Mouse (Mus musculus) kidney, embryonic 16.5 days (tissue): Measurements from ENCODE around the gene Srprb. TPM values are rescaled to one million over a fixed set of nuclear protein-coding genes. Genes with fewer than 3 reads are reported as not detected.
A peak's percentile ranks its signal among the peaks of the same experiment; 100 is the strongest.

ENCODE experiments used
- ATAC-seq: fragments of 200-750 bp; cut with Nextera tagmentation; 2 replicates; pipeline ENCODE4 v1.8.0; 2017; ENCODE audit warnings: moderate TSS enrichment; ENCODE audit not compliant: low FRiP score, low TSS enrichment
- H3K27ac ChIP-seq: fragments of 300-500 bp; sonication (generic); 2 replicates; pipeline ENCODE4 v1.5.1; 2014; ENCODE audit warnings: low read length
- H3K27me3 ChIP-seq: fragments of 300-500 bp; sonication (generic); 2 replicates; pipeline ENCODE4 v1.6.1; 2014; ENCODE audit warnings: low read length, control low read depth, mixed read lengths; ENCODE audit not compliant: insufficient read depth
- H3K36me3 ChIP-seq: fragments of 300-500 bp; sonication (generic); 2 replicates; pipeline ENCODE4 v1.6.1; 2014; ENCODE audit warnings: low read length, control low read depth, mixed read lengths; ENCODE audit not compliant: insufficient read depth
- H3K4me1 ChIP-seq: fragments of 300-500 bp; sonication (generic); 2 replicates; pipeline ENCODE4 v1.6.1; 2014; ENCODE audit warnings: low read length, control low read depth, mixed read lengths; ENCODE audit not compliant: insufficient read depth
- H3K4me2 ChIP-seq: fragments of 300-500 bp; sonication (generic); replicated peaks from 2 replicates; pipeline ENCODE4 v1.6.1; 2014; ENCODE audit warnings: low read depth, low read length
- H3K4me3 ChIP-seq: fragments of 300-500 bp; sonication (generic); 2 replicates; pipeline ENCODE4 v1.5.1; 2014; ENCODE audit warnings: mild to moderate bottlenecking, low read length
- H3K9ac ChIP-seq: fragments of 300-500 bp; sonication (generic); replicated peaks from 2 replicates; pipeline ENCODE4 v1.6.1; 2014; ENCODE audit warnings: low read length
- H3K9me3 ChIP-seq: fragments of 300-500 bp; sonication (generic); 2 replicates; pipeline ENCODE4 v1.6.1; 2016; ENCODE audit warnings: low read length, control low read depth
- WGBS: fragments of 180-500 bp; shearing (Covaris S2); extraction: QIAGEN DNeasy Blood & Tissue Kit; methylation state at CpG from one replicate; pipeline ENCODE4 v1.1.7; 2014; 5-methylcytosine and 5-hydroxymethylcytosine counted together
- polyA plus RNA-seq: library from polyadenylated mRNA; unstranded; fragments of >200 nt; fragmentation: Nextera tagmentation; extraction: Ambion mirVana; gene quantifications from 2 replicates; pipeline ENCODE4 v1.2.1, GENCODE M21; 2015

Srprb gene
- polyA plus RNA-seq, 1 experiment from 2014 or later, result 76.4 TPM

- no peak overlapping the region for H3K4me3 ChIP-seq
- 87% methylated on average over 7 of the region's 7 CpGs for WGBS
- no peak overlapping the region for H3K9ac ChIP-seq
- H3K4me2 ChIP-seq, result no peak overlapping the region
- H3K36me3 ChIP-seq, result no peaks in the 10 kb centered on the region
- H3K27ac ChIP-seq, result no peak overlapping the region
- 0 out of 2 replicates have a peak, but pooled peaks cover 5% of the 10 kb centered on the region for H3K4me1 ChIP-seq
- no peak for ATAC-seq
- H3K9me3 ChIP-seq, result no peaks in the 10 kb centered on the region
- H3K27me3 ChIP-seq, result no peaks in the 10 kb centered on the region
These were observed 30.5 kb upstream of the Srprb start for GRCm38 (mm10) chr9:103232232-103233005.

- whole genome bisulfite sequencing, result 43% methylated on average over 28 of the region's 29 CpGs
- Histone ChIP-seq H3K36me3 (no peaks in the 10 kb centered on the region), H3K4me2 (peak within 1 kb of the TSS; percentile 41), H3K9me3 (no peaks in the 10 kb centered on the region), H3K4me1 (0 out of 2 replicates have a peak, but pooled peaks cover 5% of the 10 kb centered on the region), H3K27me3 (no peaks in the 10 kb centered on the region), H3K4me3 (peak within 1 kb of the TSS; percentile 4; the same call in 1 of the 2 replicates), H3K27ac (0 out of 2 replicates have a peak within 1 kb of the TSS, but pooled peaks have one; percentile 28), H3K9ac (peak within 1 kb of the TSS; percentile 48)
- ATAC-seq, result no peak
These were observed 28.4 kb upstream of the Srprb start, which contains the start of the genes Gm20425 and Trf for GRCm38 (mm10) chr9:103230151-103230951. TSS of gene Gm20425 (minus strand) at chr9:103230307. TSS of gene Trf (minus strand) at chr9:103230444.

- ATAC-seq, result no peak
- no peak overlapping the region for H3K4me3 ChIP-seq
- 0 out of 2 replicates have a peak, but pooled peaks cover 5% of the 10 kb centered on the region for H3K4me1 ChIP-seq
- no peaks in the 10 kb centered on the region for H3K9me3 ChIP-seq
- H3K36me3 ChIP-seq, result no peaks in the 10 kb centered on the region
- 78% methylated on average over 15 of the region's 15 CpGs for WGBS
- H3K27me3 ChIP-seq, result no peaks in the 10 kb centered on the region
- H3K4me2 ChIP-seq, result no peak overlapping the region
- H3K27ac ChIP-seq, result no peak overlapping the region
- H3K9ac ChIP-seq, result no peak overlapping the region
These were observed 27.3 kb upstream of the Srprb start for GRCm38 (mm10) chr9:103229037-103229867.

GRCm38 (mm10) chr9:103228370-103229003 lies 26.6 kb upstream of the Srprb start:
- Histone ChIP-seq H3K9ac (no peak overlapping the region), H3K9me3 (no peaks in the 10 kb centered on the region), H3K27ac (no peak overlapping the region), H3K36me3 (no peaks in the 10 kb centered on the region), H3K4me3 (no peak overlapping the region), H3K27me3 (no peaks in the 10 kb centered on the region), H3K4me2 (no peak overlapping the region), H3K4me1 (0 out of 2 replicates have a peak, but pooled peaks cover 5% of the 10 kb centered on the region)
- ATAC-seq, result no peak
- WGBS, result 71% methylated on average over 13 of the region's 13 CpGs

- no peak for ATAC-seq
- Histone ChIP-seq H3K4me3 (no peak overlapping the region), H3K4me2 (no peak overlapping the region), H3K4me1 (0 out of 2 replicates have a peak, but pooled peaks cover 5% of the 10 kb centered on the region), H3K27me3 (no peaks in the 10 kb centered on the region), H3K27ac (no peak overlapping the region), H3K9me3 (no peaks in the 10 kb centered on the region), H3K36me3 (no peaks in the 10 kb centered on the region), H3K9ac (no peak overlapping the region)
- 90% methylated on average over 16 of the region's 16 CpGs for WGBS
These were observed 25.8 kb upstream of the Srprb start for GRCm38 (mm10) chr9:103227760-103228159.

GRCm38 (mm10) chr9:103226806-103227205 lies 24.9 kb upstream of the Srprb start:
- no peak for ATAC-seq
- H3K4me1 ChIP-seq, result 0 out of 2 replicates have a peak, but pooled peaks cover 5% of the 10 kb centered on the region
- H3K9me3 ChIP-seq, result no peaks in the 10 kb centered on the region
- H3K4me2 ChIP-seq, result no peak overlapping the region
- no peaks in the 10 kb centered on the region for H3K27me3 ChIP-seq
- 87% methylated on average over 15 of the region's 15 CpGs for WGBS
- no peak overlapping the region for H3K27ac ChIP-seq
- H3K9ac ChIP-seq, result no peak overlapping the region
- no peak overlapping the region for H3K4me3 ChIP-seq
- H3K36me3 ChIP-seq, result no peaks in the 10 kb centered on the region

GRCm38 (mm10) chr9:103225464-103225863 lies 23.5 kb upstream of the Srprb start:
- Histone ChIP-seq H3K4me1 (0 out of 2 replicates have a peak, but pooled peaks cover 3% of the 10 kb centered on the region), H3K36me3 (no peaks in the 10 kb centered on the region), H3K27me3 (no peaks in the 10 kb centered on the region), H3K9ac (no peak overlapping the region), H3K4me2 (no peak overlapping the region), H3K4me3 (no peak overlapping the region), H3K27ac (no peak overlapping the region), H3K9me3 (no peaks in the 10 kb centered on the region)
- WGBS, result 72% methylated on average over 3 of the region's 3 CpGs
- no peak for ATAC-seq

GRCm38 (mm10) chr9:103224721-103225120 lies 22.8 kb upstream of the Srprb start:
- no peaks in the 10 kb centered on the region for H3K36me3 ChIP-seq
- H3K9me3 ChIP-seq, result no peaks in the 10 kb centered on the region
- H3K9ac ChIP-seq, result no peak overlapping the region
- no peak overlapping the region for H3K4me2 ChIP-seq
- ATAC-seq, result no peak
- 89% methylated on average over 7 of the region's 7 CpGs for WGBS
- no peaks in the 10 kb centered on the region for H3K4me1 ChIP-seq
- H3K4me3 ChIP-seq, result no peak overlapping the region
- no peak overlapping the region for H3K27ac ChIP-seq
- H3K27me3 ChIP-seq, result no peaks in the 10 kb centered on the region

GRCm38 (mm10) chr9:103214281-103214680 lies 12.3 kb upstream of the Srprb start:
- no peak for ATAC-seq
- Histone ChIP-seq H3K27me3 (no peaks in the 10 kb centered on the region), H3K27ac (no peak overlapping the region), H3K9ac (no peak overlapping the region), H3K9me3 (no peaks in the 10 kb centered on the region), H3K4me2 (no peak overlapping the region), H3K4me3 (no peak overlapping the region), H3K4me1 (no peaks in the 10 kb centered on the region), H3K36me3 (no peaks in the 10 kb centered on the region)
- 54% methylated on average over 6 of the region's 6 CpGs for WGBS
